Mouse (Mus musculus) ES-E14 (cell line): ENCODE results near the gene Hoxd11. TPM values are rescaled to one million over a fixed set of nuclear protein-coding genes. Genes with fewer than 3 reads are reported as not detected.

Experiments used
- DNase-seq: peaks from one replicate; pipeline ENCODE4 v3.0.0-alpha.2; 2013; ENCODE audit warnings: low read depth, low spot score
- H3K27ac ChIP-seq: 2 replicates; pipeline ENCODE4 v1.5.1; 2012; ENCODE audit warnings: low read depth, mild to moderate bottlenecking, low read length, moderate library complexity, mixed read lengths; ENCODE audit not compliant: poor library complexity, insufficient read depth, severe bottlenecking
- H3K36me3 ChIP-seq: 2 replicates; pipeline ENCODE4 v1.6.1; 2012; ENCODE audit warnings: mild to moderate bottlenecking, low read length, moderate library complexity, mixed read lengths; ENCODE audit not compliant: control insufficient read depth, poor library complexity, insufficient read depth, severe bottlenecking
- H3K4me1 ChIP-seq, 2 experiments: fragments of 150-350 bp in 1 of 2; sonication (generic) in 1 of 2; 2 replicates each; pipeline ENCODE4 v1.6.1; 2012; ENCODE audit warnings: low read length in 2 of 2, mild to moderate bottlenecking in 1 of 2, mixed read lengths in 1 of 2; ENCODE audit not compliant: control insufficient read depth in 2 of 2, insufficient read depth in 2 of 2, poor library complexity in 1 of 2
- H3K4me3 ChIP-seq, 2 experiments: fragments of 150-350 bp in 1 of 2; sonication (generic) in 1 of 2; 2 replicates each; pipeline ENCODE4 v1.5.1; 2012; ENCODE audit warnings: low read length in 2 of 2, low read depth in 1 of 2, mild to moderate bottlenecking in 1 of 2, mixed read lengths in 1 of 2; ENCODE audit not compliant: insufficient read depth in 1 of 2, poor library complexity in 1 of 2, severe bottlenecking in 1 of 2
- H3K9ac ChIP-seq: 2 replicates; pipeline ENCODE4 v1.6.1; 2012; ENCODE audit warnings: low read depth, mild to moderate bottlenecking, low read length, mixed read lengths; ENCODE audit not compliant: poor library complexity, insufficient read depth, severe bottlenecking
- H3K9me3 ChIP-seq: fragments of 150-350 bp; sonication (generic); 2 replicates; pipeline ENCODE4 v1.6.1; 2012; ENCODE audit warnings: low read depth, mild to moderate bottlenecking, low read length; ENCODE audit not compliant: control insufficient read depth, insufficient read depth
- CHD2 ChIP-seq: IDR thresholded peaks from 2 replicates; pipeline ENCODE4 v1.6.1; 2014; ENCODE audit warnings: mild to moderate bottlenecking, low read depth, low read length, inconsistent platforms
- HCFC1 ChIP-seq: IDR thresholded peaks from 2 replicates; pipeline ENCODE4 v1.6.1; 2012; ENCODE audit warnings: low read length, inconsistent platforms, borderline replicate concordance; ENCODE audit not compliant: insufficient read depth
- MAFK ChIP-seq: IDR thresholded peaks from 2 replicates; pipeline ENCODE4 v1.6.1; 2014; ENCODE audit warnings: mild to moderate bottlenecking, low read depth, low read length, inconsistent platforms; ENCODE audit not compliant: insufficient read depth
- ZC3H11A ChIP-seq: IDR thresholded peaks from 2 replicates; pipeline ENCODE4 v1.6.1; 2012; ENCODE audit warnings: low read depth, mild to moderate bottlenecking, inconsistent platforms, low read length, borderline replicate concordance
- ZNF384 ChIP-seq: IDR thresholded peaks from 2 replicates; pipeline ENCODE4 v1.6.1; 2012; ENCODE audit warnings: low read depth, low read length, inconsistent platforms
- in situ Hi-C, 2 experiments: fragments of 600-800 bp; cut with MboI; formaldehyde crosslinking; loops; one replicate each; pipeline ENCODE4 v1.15.1; 2025; ENCODE audit warnings: low sequenced_read_pairs in 2 of 2, inconsistent platforms in 1 of 2; ENCODE audit not compliant: unreplicated experiment in 2 of 2
- total RNA-seq: library from RNA; depleted of rRNA; stranded (reverse); fragments of 300-350 nt; gene quantifications from 2 replicates; pipeline ENCODE4 v1.2.3, GENCODE M21; 2012

Hoxd11 gene
- total RNA-seq, 1 experiment, result 0.18 TPM

DNA sequence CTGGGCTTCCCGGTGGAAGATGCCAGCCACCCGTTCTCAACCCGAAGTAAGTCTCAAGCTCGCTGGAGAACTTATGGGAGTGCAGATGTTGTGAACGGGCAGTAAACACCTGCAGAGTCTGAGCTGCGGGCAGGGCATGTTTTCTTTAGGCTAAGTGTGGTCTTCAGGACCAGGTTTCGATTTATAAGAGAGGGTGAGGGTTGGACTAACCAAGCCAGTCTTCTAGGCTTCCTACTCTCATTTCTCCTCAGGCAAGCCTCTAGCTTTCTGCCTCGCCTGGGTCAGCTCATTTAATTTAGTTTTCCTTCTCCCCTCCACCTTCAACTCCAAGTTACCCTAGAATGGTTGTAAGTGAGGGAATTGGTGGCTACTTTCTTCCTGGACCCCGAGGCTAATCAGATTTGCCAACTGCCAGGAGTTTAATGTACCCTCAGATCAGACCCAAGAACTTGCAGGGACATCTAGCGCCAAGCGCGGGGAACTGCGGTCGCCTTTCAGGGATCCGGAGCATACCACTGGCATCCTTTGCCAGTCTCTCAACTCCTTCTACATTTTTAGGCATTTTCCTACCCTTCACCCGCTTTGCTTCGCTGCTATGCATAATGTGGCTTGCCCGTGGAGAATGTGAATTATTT, 15.9 kb upstream of the Hoxd11 start:
- TF ChIP-seq MAFK, result no peak
- no peak for TF ChIP-seq ZC3H11A
- no peak for TF ChIP-seq ZNF384
- no peak for TF ChIP-seq HCFC1
- no peak for TF ChIP-seq CHD2
- H3K9me3 ChIP-seq, result no peaks in the 10 kb centered on the region
- H3K36me3 ChIP-seq, result no peaks in the 10 kb centered on the region
- in situ Hi-C loops, result loop anchor here (10.0 to 25.0 kb wide), 3 partner anchors 601 to 1389 kb away; partner anchors contain the start of gene Sp9 (in 1 of the 2)
- no peak overlapping the region for H3K27ac ChIP-seq
- H3K4me3 ChIP-seq, result no peak overlapping the region
- no peak for DNase-seq
- H3K4me1 ChIP-seq, result peaks cover 0 to 2% of the 10 kb centered on the region in 2 experiments; a peak in 1 of 4 replicates
- no peak overlapping the region for H3K9ac ChIP-seq

DNA sequence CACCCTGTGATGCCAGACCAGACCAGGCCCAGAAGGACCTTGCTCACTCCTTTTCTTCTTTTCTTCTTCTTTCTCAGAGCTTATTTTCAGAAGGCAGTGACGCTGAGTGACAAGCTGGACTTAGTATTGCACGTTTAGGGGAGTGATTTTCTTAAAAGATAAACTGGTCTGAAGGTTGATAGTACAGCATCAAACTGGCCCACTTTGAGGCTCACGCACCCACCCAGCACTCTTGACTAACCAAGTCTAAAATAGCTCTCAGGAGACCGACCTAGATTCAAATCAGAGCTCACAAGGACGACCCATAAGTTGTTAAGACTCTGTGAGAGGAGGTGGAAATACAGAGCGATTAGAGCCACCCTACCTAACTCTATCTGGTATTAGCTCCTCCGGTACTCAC, 12.9 kb upstream of the Hoxd11 start:
- Histone ChIP-seq H3K36me3 (no peaks in the 10 kb centered on the region), H3K9ac (no peak overlapping the region), H3K27ac (no peak overlapping the region), H3K4me3 (no peak overlapping the region), H3K9me3 (no peaks in the 10 kb centered on the region), H3K4me1 (peaks cover 0 to 3% of the 10 kb centered on the region in 2 experiments; a peak in 1 of 4 replicates)
- DNase-seq, result no peak
- no peak for TF ChIP-seq HCFC1
- TF ChIP-seq ZC3H11A, result no peak
- TF ChIP-seq MAFK, result no peak
- TF ChIP-seq CHD2, result no peak
- TF ChIP-seq ZNF384, result no peak
- in situ Hi-C loops, result loop anchor here (10.0 to 25.0 kb wide), 3 partner anchors 604 to 1392 kb away; partner anchors contain the start of gene Sp9 (in 1 of the 2)

DNA sequence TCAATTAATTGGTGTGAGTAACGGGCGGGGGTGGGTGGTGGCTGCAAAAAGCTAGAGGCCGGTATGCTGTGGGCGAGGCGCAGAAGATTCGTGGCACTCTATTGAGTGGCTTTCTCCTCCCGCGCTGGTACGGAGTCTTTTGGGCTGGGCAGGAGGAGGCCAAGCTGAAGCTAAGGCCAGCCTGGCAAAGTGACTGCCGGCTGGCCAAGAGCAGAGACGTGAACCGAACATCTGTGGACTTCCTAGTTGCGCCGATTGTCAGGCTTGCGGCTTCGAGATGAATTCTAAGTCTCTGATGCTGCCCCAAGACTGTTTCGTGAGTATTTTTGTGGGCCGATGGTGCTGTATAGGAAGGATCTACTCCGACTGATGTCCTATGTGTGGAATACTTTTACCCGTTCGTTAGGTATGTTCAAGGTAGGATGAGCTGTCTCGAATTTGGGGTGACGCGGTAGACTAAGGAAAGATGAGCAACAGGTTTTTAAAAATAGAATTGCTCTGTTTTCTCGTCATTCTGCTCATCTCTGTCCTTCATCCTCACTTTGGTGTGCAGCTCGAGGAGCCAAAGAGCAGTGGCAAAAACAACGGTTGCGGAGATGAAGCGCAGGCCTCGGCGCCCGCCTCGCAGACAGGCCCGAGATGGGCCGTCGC, 12.0 kb upstream of the Hoxd11 start:
- DNase-seq, result no peak
- H3K4me1 ChIP-seq, result peaks cover 0 to 3% of the 10 kb centered on the region in 2 experiments; a peak in 1 of 4 replicates
- no peak overlapping the region for H3K9ac ChIP-seq
- 0 out of 4 replicates have a peak overlapping the region, but pooled peaks of 1 of the 2 experiments have one; percentile 10 for H3K4me3 ChIP-seq
- TF ChIP-seq CHD2 (no peak), HCFC1 (no peak), MAFK (no peak), ZNF384 (no peak)
- no peaks in the 10 kb centered on the region for H3K9me3 ChIP-seq
- in situ Hi-C loops, result loop anchor here (10.0 to 25.0 kb wide), 3 partner anchors 605 to 1393 kb away; partner anchors contain the start of gene Sp9 (in 1 of the 2)
- H3K36me3 ChIP-seq, result no peaks in the 10 kb centered on the region
- H3K27ac ChIP-seq, result no peak overlapping the region

DNA sequence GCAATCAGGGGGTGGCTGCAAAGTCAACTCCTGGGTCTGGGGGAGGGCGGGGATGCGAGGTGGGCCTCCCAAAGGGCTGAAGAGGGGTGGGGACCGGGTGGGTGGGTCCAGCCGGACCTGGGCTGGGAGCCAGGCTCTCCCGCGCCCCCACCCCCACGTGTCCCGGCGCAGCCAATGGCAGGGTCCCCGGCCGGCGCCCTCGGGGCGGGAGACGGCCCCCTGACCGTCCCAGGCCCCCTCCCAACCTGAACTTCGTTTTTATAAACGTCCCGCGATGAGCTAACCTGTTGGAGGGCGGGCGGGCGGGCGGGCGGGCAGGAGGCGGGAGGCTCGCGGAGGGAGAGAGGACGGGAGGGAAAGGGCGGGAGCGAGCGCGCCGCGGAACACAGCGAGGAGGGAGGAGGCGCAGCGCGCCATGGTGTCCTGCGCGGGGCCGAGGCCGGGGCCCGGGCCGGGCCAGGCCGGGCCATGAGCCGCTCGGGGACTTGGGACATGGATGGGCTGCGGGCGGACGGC, 11.5 kb upstream of the Hoxd11 start, which contains the start of gene Hoxd13:
Gene Hoxd13 (plus strand): TSS at position 469 of the 516 bp plus-strand sequence.
- peaks cover 0 to 3% of the 10 kb centered on the region in 2 experiments; a peak in 1 of 4 replicates for H3K4me1 ChIP-seq
- no peak for DNase-seq
- TF ChIP-seq ZC3H11A (no peak), HCFC1 (no peak), ZNF384 (no peak), CHD2 (no peak), MAFK (no peak)
- no peaks in the 10 kb centered on the region for H3K36me3 ChIP-seq
- no peak within 1 kb of the TSS for H3K27ac ChIP-seq
- peak within 1 kb of the TSS; percentile 68 for H3K9ac ChIP-seq
- H3K4me3 ChIP-seq, result peak within 1 kb of the TSS; percentile 39 to 65; a peak in 3 of 4 replicates
- H3K9me3 ChIP-seq, result no peaks in the 10 kb centered on the region
- in situ Hi-C loops, result loop anchor here (10.0 to 25.0 kb wide), 3 partner anchors 606 to 1393 kb away; partner anchors contain the start of gene Sp9 (in 1 of the 2)
